9 mouse cellular contexts compared by ENCODE assay signal in genomic region chr6:86583601-86584215, GRCm38 (mm10). TPM values are rescaled to one million over a fixed set of nuclear protein-coding genes. Genes with fewer than 3 reads are reported as not detected.
A peak's percentile ranks its signal among the peaks of the same experiment; 100 is the strongest.
DNase-seq lines count a peak whose midpoint lies in the region; ATAC-seq lines count a peak whose summit lies in the region.
"Had no signal": no experiment of that assay in that cellular context is flagged by ENCODE, and none has a peak within 500 bp of the region (broad histone marks: within the 10 kb centered on the region; RNA-seq: fewer than 3 reads in every experiment).

No protein-coding gene starts in this region.

- WGBS in kidney, embryonic 15.5 days = 89% methylated on average over 8 of the region's 8 CpGs
- WGBS in embryonic facial prominence, embryonic 14.5 days = 74% methylated on average over 8 of the region's 8 CpGs
- WGBS in midbrain, embryonic 14.5 days = 90% methylated on average over 8 of the region's 8 CpGs
- 82% methylated on average over 8 of the region's 8 CpGs for WGBS in kidney, embryonic 14.5 days

- no peak for ATAC-seq in kidney, embryonic 15.5 days (replicated peaks; ENCODE audit: low FRiP score)
- ATAC-seq in embryonic facial prominence, embryonic 14.5 days (ENCODE audit: low read depth) = no peak
- no peak for ATAC-seq in midbrain, embryonic 14.5 days (ENCODE audit: low FRiP score, low TSS enrichment)
- no peak for ATAC-seq in kidney, embryonic 14.5 days (ENCODE audit: low FRiP score, low TSS enrichment)

- no peaks in the 10 kb centered on the region for H3K36me3 ChIP-seq in kidney, embryonic 15.5 days
- H3K36me3 ChIP-seq in embryonic facial prominence, embryonic 14.5 days (ENCODE audit: control insufficient read depth, insufficient read depth, low read length) = no peaks in the 10 kb centered on the region
- no peaks in the 10 kb centered on the region for H3K36me3 ChIP-seq in midbrain, embryonic 14.5 days (ENCODE audit: control insufficient read depth, insufficient read depth, low read length)
- no peaks in the 10 kb centered on the region for H3K36me3 ChIP-seq in kidney, embryonic 14.5 days (ENCODE audit: control insufficient read depth, insufficient read depth, low read length)
- H3K36me3 ChIP-seq: liver, embryonic 13.5 days had no signal

- intact Hi-C loops in left cerebral cortex, postnatal 25 days (cut with DNase I) = loop anchor here (1.0 kb wide), 1 partner anchor 56 kb away; no protein-coding TSS in a partner anchor

- H3K9ac ChIP-seq in kidney, embryonic 15.5 days = no peak overlapping the region
- H3K9ac ChIP-seq in embryonic facial prominence, embryonic 14.5 days (ENCODE audit: low read depth, low read length) = peak overlapping the region; percentile 62; the same call in 1 of the 2 replicates
- H3K9ac ChIP-seq in midbrain, embryonic 14.5 days (replicated peaks; ENCODE audit: low read length) = no peak overlapping the region; the same call in 1 of the 2 replicates
- H3K9ac ChIP-seq in kidney, embryonic 14.5 days (ENCODE audit: low read depth, low read length) = no peak overlapping the region

- no peak for DNase-seq in kidney, adult 8-10 months
- peak; percentile 25 for DNase-seq in ES-CJ7 (ENCODE audit: low read depth, low spot score)
- DNase-seq in embryonic facial prominence, embryonic 14.5 days (ENCODE audit: low spot score) = no peak
- no peak for DNase-seq in midbrain, embryonic 14.5 days
- no peak for DNase-seq in left cerebral cortex, postnatal 25 days (ENCODE audit: low spot score in 2 of 2)
- DNase-seq in kidney, adult 18-20 months = no peak
- DNase-seq: liver, embryonic 13.5 days had no signal

- peak overlapping the region; percentile 89; the same call in 1 of the 2 replicates for H3K27ac ChIP-seq in kidney, embryonic 15.5 days
- H3K27ac ChIP-seq in embryonic facial prominence, embryonic 14.5 days (replicated peaks; ENCODE audit: low read depth, low read length) = peak overlapping the region; percentile 92; the same call in 1 of the 2 replicates
- peak overlapping the region; percentile 97 for H3K27ac ChIP-seq in midbrain, embryonic 14.5 days (replicated peaks; ENCODE audit: low read depth, low read length)
- H3K27ac ChIP-seq in kidney, embryonic 14.5 days (ENCODE audit: low read depth, low read length) = no peak overlapping the region

- H3K4me2 ChIP-seq in kidney, embryonic 15.5 days = no peak overlapping the region
- no peak overlapping the region for H3K4me2 ChIP-seq in embryonic facial prominence, embryonic 14.5 days (ENCODE audit: low read depth, low read length)
- no peak overlapping the region; the same call in 1 of the 2 replicates for H3K4me2 ChIP-seq in midbrain, embryonic 14.5 days (ENCODE audit: low read length)
- H3K4me2 ChIP-seq in kidney, embryonic 14.5 days (replicated peaks; ENCODE audit: low read depth, low read length) = no peak overlapping the region

- no peak overlapping the region for H3K4me3 ChIP-seq in kidney, embryonic 15.5 days (replicated peaks)
- no peak overlapping the region for H3K4me3 ChIP-seq in embryonic facial prominence, embryonic 14.5 days (ENCODE audit: low read depth, low read length)
- no peak overlapping the region for H3K4me3 ChIP-seq in midbrain, embryonic 14.5 days (replicated peaks; ENCODE audit: low read depth, low read length)
- no peak overlapping the region for H3K4me3 ChIP-seq in kidney, embryonic 14.5 days (ENCODE audit: low read length)

- peaks cover 39% of the 10 kb centered on the region for H3K4me1 ChIP-seq in kidney, embryonic 15.5 days
- H3K4me1 ChIP-seq in embryonic facial prominence, embryonic 14.5 days (ENCODE audit: control insufficient read depth, insufficient read depth, low read length) = peaks cover 26% of the 10 kb centered on the region
- H3K4me1 ChIP-seq in midbrain, embryonic 14.5 days (ENCODE audit: control insufficient read depth, insufficient read depth, low read length) = peaks cover 21% of the 10 kb centered on the region
- H3K4me1 ChIP-seq in kidney, embryonic 14.5 days (ENCODE audit: control insufficient read depth, insufficient read depth, low read length) = peaks cover 23% of the 10 kb centered on the region

- H3K27me3 ChIP-seq in kidney, embryonic 15.5 days = no peaks in the 10 kb centered on the region
- H3K27me3 ChIP-seq in embryonic facial prominence, embryonic 14.5 days (replicated peaks; ENCODE audit: control insufficient read depth, insufficient read depth, low read length) = no peaks in the 10 kb centered on the region
- no peaks in the 10 kb centered on the region for H3K27me3 ChIP-seq in midbrain, embryonic 14.5 days (ENCODE audit: control insufficient read depth, insufficient read depth, low read length)
- no peaks in the 10 kb centered on the region for H3K27me3 ChIP-seq in kidney, embryonic 14.5 days (ENCODE audit: control insufficient read depth, insufficient read depth, low read length)

- no peaks in the 10 kb centered on the region for H3K9me3 ChIP-seq in kidney, embryonic 15.5 days (replicated peaks)
- no peaks in the 10 kb centered on the region for H3K9me3 ChIP-seq in embryonic facial prominence, embryonic 14.5 days (ENCODE audit: control insufficient read depth, low read length)
- no peaks in the 10 kb centered on the region for H3K9me3 ChIP-seq in midbrain, embryonic 14.5 days (ENCODE audit: control insufficient read depth, low read length)
- H3K9me3 ChIP-seq in kidney, embryonic 14.5 days (ENCODE audit: control insufficient read depth, low read length) = no peaks in the 10 kb centered on the region
- H3K9me3 ChIP-seq: liver, embryonic 13.5 days had no signal

RNA-seq across cellular contexts. Expression of gene Asprv1, which starts 44.3 kb away (rescaled TPM):
- 2.6 and 4.5 TPM in 2 replicates for polyA plus RNA-seq in kidney, embryonic 15.5 days (2015; fragmentation: Nextera tagmentation; extraction: Ambion mirVana)
- 37.1 and 74.1 TPM in 2 replicates for polyA plus RNA-seq in embryonic facial prominence, embryonic 14.5 days (2014; fragmentation: Nextera tagmentation; extraction: Ambion mirVana)
- polyA plus RNA-seq in midbrain, embryonic 14.5 days (2014; fragmentation: Nextera tagmentation; extraction: Ambion mirVana) = 0.76 and 0.92 TPM in 2 replicates
- 0.50 and 0.61 TPM in 2 replicates for polyA plus RNA-seq in kidney, embryonic 14.5 days (2014; fragmentation: Nextera tagmentation; extraction: Ambion mirVana)
- 1 to 10 TPM; 1.1 to 2.3 TPM for total RNA-seq in left cerebral cortex, postnatal 25 days (2021)

RNA-seq across cellular contexts. Expression of gene Pcbp1, which starts 57.6 kb away (rescaled TPM):
- 488 and 506 TPM in 2 replicates for polyA plus RNA-seq in kidney, embryonic 15.5 days (2015; fragmentation: Nextera tagmentation; extraction: Ambion mirVana)
- polyA plus RNA-seq in embryonic facial prominence, embryonic 14.5 days (2014; fragmentation: Nextera tagmentation; extraction: Ambion mirVana) = 397 and 402 TPM in 2 replicates
- polyA plus RNA-seq in midbrain, embryonic 14.5 days (2014; fragmentation: Nextera tagmentation; extraction: Ambion mirVana) = 289 and 325 TPM in 2 replicates
- polyA plus RNA-seq in kidney, embryonic 14.5 days (2014; fragmentation: Nextera tagmentation; extraction: Ambion mirVana) = 475 and 492 TPM in 2 replicates
- total RNA-seq in left cerebral cortex, postnatal 25 days (2021) = 100 to 1,000 TPM; 183 to 189 TPM
